Mouse (Mus musculus) layer of hippocampus, postnatal 36 days (tissue): ENCODE results near the gene Crebbp. TPM values are rescaled to one million over a fixed set of nuclear protein-coding genes. Genes with fewer than 3 reads are reported as not detected.

Experiments used
- DNase-seq, 2 experiments: peaks; one replicate each; pipeline ENCODE4 v3.0.0; 2022
- microRNA-seq, 2 experiments: library from miRNA; unstranded; fragments of <30 nt; microRNA quantifications; one replicate each; pipeline ENCODE4 v1.2.0; 2021
- total RNA-seq, 2 experiments: library from RNA; stranded (reverse); gene quantifications; 2 replicates each; pipeline ENCODE4 v1.2.3; 2021

The Crebbp gene
- total RNA-seq, 2 experiments from 2014 or later: 77.3 to 96.4 TPM

- DNase-seq: no peak
Observed at GRCm38 (mm10) chr16:4041646-4042045, 172.2 kb downstream of the Crebbp start.

- no peak for DNase-seq
Observed at GRCm38 (mm10) chr16:4040206-4040605, 173.6 kb downstream of the Crebbp start.

- no peak for DNase-seq
Observed at GRCm38 (mm10) chr16:4037690-4038089, 176.1 kb downstream of the Crebbp start.

GRCm38 (mm10) chr16:4036807-4037206, 177.0 kb downstream of the Crebbp start, which contains the start of gene Dnase1:
Dnase1 (plus strand) TSS chr16:4036942.
- no peak for DNase-seq

- no peak for DNase-seq
Observed at GRCm38 (mm10) chr16:4035575-4035974, 178.2 kb downstream of the Crebbp start.

- DNase-seq: no peak
Observed at GRCm38 (mm10) chr16:4034476-4034875, 179.3 kb downstream of the Crebbp start.

GRCm38 (mm10) chr16:4033971-4034370, 179.8 kb downstream of the Crebbp start:
- no peak for DNase-seq

GRCm38 (mm10) chr16:4032341-4032748, 181.5 kb downstream of the Crebbp start:
- no peak for DNase-seq

GRCm38 (mm10) chr16:4031441-4032274, 182.1 kb downstream of the Crebbp start:
- DNase-seq: no peak

Small RNAs within 50 kb of the gene (microRNA-seq; reads per million reads assigned to microRNA genes)
- gene Gm23413: 0 reads per million in 2 experiments

Other genes with a start within 250 kb of the Crebbp start
- gene Nlrc3, start 237.4 kb downstream of the Crebbp start, total RNA-seq: 1 to 10 TPM; 2.2 to 2.9 TPM
- 10 to 100 TPM; 46.4 to 48.1 TPM for gene Slx4, start 210.2 kb downstream of the Crebbp start, total RNA-seq
- gene Dnase1, start 177.1 kb downstream of the Crebbp start, total RNA-seq: not detected
- gene Trap1, start 136.2 kb downstream of the Crebbp start, total RNA-seq: 10 to 100 TPM; 72.4 to 73.2 TPM
- 100 to 1,000 TPM in 1 of 2 experiments, 10 to 100 TPM in 1; 97.5 to 103 TPM for gene Adcy9, start 206.5 kb upstream of the Crebbp start, total RNA-seq